Mouse (Mus musculus) heart, postnatal 36 days (tissue): ENCODE measurements at regions not wholly inside any gene's neighbourhood (a gene's known extent, or its start where the extent isn't known, plus 50 kb on each side); places are given as distances from the start of the nearest gene placed in this dataset.

Source experiments
- DNase-seq, 2 experiments: peaks; one replicate each; pipeline ENCODE4 v3.0.0; 2021 to 2022
- intact Hi-C: fragments of 180-260 bp; cut with DNase I; formaldehyde crosslinking; loops from one replicate; pipeline ENCODE4 v1.15.1; 2025

DNA sequence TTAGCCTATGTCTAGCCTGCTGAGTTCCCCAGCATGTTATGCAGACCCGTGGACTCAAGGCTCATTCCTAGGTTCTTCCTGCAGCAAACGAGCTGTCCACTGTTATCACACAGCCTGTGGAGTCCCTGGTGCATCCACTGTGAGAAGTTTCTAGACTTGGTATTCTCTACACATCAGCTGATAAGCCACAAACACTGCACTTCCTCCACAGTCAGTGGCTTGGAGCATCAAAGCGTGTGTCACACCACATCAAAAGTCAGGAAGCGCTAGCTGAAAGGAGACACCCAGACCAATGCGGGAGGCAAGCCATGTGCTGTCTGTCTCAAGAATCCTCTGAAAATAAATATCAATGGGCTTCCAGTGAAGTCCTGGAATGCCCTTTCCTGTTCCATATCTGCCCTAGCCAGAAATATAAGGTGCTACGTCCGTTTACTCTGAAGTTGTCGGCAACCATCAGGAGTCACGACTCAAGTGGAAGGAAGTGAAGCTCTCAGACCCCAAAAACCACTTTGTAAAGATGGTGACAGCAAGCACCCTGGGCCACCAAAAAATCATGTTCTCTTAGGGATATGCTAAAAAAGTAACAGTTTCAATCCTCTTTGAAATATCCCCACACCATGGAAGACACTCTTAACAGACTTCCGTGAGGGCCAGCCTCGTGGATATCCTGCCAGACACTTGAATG is 227.7 kb downstream of the Adgrl2 start:
- intact Hi-C loops = no loop called here
- no peak for DNase-seq

DNA sequence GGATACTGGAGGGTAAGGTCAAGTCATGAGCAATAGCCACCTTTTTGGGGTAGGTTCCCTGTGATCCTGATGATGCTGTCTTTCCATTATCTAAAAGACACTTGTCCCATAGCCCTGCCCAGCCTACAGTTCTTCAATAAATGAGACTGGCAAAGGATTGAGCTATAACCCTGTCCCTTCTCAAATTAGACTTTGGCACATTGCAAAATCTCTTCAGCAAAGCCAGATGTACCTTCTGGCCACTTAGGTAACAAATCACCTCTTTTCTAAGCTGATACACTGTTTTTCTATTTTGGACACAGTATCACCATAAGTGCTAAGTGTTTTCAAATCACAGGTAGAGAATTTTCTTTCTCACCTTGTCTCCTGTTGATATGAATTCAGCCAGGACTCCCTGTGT is 228.8 kb downstream of the Adgrl2 start:
- no peak for DNase-seq
- intact Hi-C loops = no loop called here

DNA sequence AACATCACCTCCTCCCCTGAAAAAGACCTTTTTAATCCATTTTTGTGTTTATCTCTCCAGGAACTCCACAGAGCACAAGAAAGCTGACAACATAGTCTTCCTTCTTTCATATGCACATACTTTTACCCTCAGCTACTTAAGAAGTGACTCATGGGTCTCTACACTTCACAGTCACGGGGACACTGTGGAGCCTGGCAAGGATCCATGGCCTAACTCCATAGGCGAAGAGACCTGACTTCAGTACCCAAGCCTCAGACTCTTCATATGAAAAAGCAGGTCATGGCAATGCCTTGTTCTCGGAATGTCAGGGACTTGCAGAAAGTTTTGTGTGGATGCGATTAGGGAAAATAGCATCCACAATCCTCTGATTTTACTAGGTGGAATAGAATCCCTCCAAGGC is 230.9 kb downstream of the Adgrl2 start:
- no peak for DNase-seq
- intact Hi-C loops = no loop called here

DNA sequence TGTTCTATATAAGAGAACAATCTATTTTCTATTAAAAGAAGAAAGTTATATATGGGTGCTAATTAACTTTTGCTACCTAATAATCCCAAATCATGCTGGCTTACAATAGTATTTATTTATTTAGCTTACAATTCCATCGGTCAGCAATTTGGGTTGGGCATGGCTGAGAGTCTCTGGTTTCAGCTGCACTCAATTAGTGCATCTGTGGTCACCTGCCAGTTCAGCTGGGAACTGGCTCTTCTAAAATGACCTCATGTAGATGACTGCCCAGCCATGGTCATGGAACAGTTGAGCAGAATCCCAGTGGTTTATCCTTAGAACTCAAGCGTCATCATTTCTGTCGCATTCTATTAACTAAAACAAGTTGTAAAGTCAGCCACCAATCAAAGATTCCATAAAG is 244.1 kb downstream of the Adgrl2 start:
- intact Hi-C loops = no loop called here
- DNase-seq = no peak

- intact Hi-C loops = no loop called here
- no peak for DNase-seq
Observed at GRCm38 (mm10) chr3:148744651-148745050, 245.7 kb downstream of the Adgrl2 start.

- no peak for DNase-seq
- intact Hi-C loops = loop anchor here (5.0 to 10.0 kb wide), 2 partner anchors 253 to 789 kb away; no protein-coding TSS in a partner anchor
Observed at GRCm38 (mm10) chr3:148734194-148734749, 256.1 kb downstream of the Adgrl2 start.

DNA sequence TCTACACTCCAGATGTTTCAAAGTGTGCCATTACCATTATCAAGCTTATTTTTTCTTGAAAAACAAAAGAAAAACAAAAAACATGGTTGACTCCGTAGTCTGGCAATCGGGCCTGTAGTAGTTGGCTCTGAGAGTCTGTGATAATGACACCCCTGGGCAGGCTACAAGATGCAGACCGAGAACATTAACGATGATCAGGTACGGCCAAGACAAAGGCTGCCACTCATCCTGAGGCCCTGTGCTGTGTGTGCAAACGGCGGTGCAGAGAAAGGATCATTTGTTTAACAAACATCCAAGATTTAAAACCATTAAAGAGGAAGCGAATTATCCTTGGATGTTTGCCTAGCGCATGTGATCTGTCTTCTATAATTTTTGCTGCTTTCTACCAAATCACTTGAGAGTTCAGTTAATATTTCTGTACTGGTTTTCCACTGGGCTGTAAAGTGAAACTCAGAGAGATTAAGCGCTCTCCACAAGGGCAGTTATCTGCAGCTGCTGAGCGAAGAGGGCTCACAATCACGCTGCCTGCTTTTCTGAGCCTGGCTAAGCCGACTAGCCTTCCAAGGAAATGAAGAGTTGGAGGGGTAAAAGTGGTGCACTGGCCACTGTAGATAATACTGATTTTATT is 257.0 kb downstream of the Adgrl2 start:
- intact Hi-C loops = loop anchor here (5.0 to 10.0 kb wide), 2 partner anchors 254 to 789 kb away; no protein-coding TSS in a partner anchor
- peak; percentile 3 to 4 for DNase-seq

GRCm38 (mm10) chr3:148731436-148731835 is 258.9 kb downstream of the Adgrl2 start:
- intact Hi-C loops = loop anchor here (5.0 to 10.0 kb wide), 2 partner anchors 256 to 787 kb away; no protein-coding TSS in a partner anchor
- DNase-seq = no peak

- DNase-seq = peak in 1 of 2 experiments; percentile 2
- intact Hi-C loops = no loop called here
Observed at GRCm38 (mm10) chr3:148729242-148729680, 261.1 kb downstream of the Adgrl2 start.

GRCm38 (mm10) chr3:148728513-148729241 is 261.7 kb downstream of the Adgrl2 start:
- intact Hi-C loops = no loop called here
- DNase-seq = no peak

GRCm38 (mm10) chr3:148726596-148727331 is 263.6 kb downstream of the Adgrl2 start:
- DNase-seq = no peak
- intact Hi-C loops = no loop called here

DNA sequence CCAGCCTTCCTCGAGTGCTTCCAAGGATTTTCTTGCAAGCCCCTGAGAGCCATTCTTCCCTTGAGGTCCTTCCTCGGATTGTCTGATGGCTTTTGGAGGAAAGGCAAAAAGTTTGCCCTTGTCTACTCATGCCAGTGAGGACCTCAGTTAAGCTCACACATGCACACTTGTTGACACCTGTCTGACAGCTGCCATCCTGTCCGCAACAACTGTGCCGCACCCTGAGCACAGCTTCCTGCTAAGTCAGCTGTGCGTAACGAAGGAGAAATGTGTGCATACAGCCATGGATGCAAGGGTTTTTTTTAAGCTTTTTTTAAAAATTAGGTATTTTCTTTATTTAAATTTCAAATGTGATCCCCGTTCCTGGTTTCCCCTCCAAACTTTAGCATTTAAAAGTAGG is 293.8 kb downstream of the Adgrl2 start:
- intact Hi-C loops = no loop called here
- no peak for DNase-seq

DNA sequence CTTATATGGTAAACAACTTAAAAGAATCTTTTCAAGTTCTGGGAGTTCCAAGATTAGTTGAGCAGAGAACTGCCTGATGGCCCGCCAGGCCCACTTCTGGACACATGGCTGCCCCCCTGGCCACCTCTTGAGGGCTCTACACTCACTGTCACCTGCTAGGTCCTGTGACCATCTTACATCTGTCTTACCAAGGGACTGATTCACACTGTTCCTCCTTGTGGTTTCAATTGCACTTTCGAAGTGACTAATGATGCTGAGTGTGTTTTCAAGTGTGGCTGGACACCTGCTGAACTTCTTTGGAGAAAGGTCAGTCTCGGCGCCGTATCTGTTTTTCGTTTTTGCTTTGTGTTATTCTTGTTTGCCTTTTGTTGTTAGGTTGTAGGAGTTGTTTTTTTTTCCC is 294.9 kb downstream of the Adgrl2 start:
- no peak for DNase-seq
- intact Hi-C loops = no loop called here

GRCm38 (mm10) chr3:148683181-148683580 is 307.2 kb downstream of the Adgrl2 start:
- intact Hi-C loops = no loop called here
- DNase-seq = no peak

DNA sequence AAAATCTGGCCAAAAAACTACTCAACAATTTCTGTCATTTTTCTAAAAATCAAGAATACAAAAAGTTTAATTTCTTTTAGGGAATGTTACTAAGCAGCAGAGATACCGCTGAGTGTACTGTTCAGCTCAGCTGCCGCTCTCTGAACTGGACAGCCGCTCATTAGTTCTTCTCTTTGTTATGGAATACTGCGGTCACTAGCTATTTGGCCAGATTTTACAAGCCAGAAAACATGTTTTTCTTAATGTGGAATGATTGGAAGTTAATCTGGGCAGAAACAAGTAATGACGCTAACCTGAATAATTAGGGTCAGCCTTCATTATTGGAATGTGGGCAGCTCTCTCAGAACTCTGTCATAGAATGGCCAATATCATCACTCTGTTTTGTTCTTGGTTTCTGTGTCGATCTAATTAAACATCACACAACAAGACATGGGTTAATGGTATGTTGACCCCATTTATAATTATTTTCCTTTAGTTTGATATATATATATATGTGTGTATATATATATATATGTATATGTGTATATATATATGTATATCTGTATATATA is 307.8 kb downstream of the Adgrl2 start:
- intact Hi-C loops = no loop called here
- DNase-seq = no peak

DNA sequence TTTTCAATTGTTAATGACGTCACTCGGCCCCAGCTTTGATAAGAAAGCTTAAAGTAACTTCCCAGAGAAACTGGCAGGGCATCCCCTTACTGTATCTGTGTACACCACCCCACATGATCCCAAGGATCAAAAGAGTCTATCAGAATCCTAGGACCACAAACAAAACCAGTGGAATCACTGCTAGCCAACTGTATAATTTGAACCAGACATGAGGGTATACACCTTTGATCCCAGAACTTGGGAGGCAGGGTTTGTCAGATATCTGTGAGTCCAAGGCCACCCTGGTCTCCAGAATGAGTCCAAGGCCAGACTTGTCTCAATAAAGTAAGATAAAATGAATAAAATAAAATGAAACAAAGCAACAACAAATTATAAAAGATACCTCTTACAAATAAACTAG is 309.2 kb downstream of the Adgrl2 start:
- intact Hi-C loops = no loop called here
- DNase-seq = no peak

DNA sequence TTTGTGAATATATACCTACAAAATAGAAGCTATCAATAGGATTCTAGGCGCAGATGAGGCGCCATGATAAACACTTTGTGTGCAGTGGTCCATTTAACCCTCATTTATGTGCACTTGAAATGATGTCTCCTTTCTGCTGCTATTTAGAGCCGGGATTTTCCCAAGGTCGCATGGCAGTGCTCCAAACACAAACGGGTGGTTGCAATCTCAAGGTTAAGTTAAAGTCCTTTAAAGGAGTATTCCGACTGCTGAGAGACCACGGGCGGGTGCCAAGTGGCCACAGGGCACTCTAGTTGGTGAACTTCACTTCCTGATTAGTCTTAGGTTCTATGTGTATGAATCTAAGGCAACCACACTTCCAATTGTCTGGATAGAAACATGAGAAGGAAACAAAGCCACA is 309.6 kb downstream of the Adgrl2 start:
- DNase-seq = peak; percentile 18 to 30

GRCm38 (mm10) chr3:148680086-148680485 is 310.3 kb downstream of the Adgrl2 start:
- no peak for DNase-seq
- intact Hi-C loops = no loop called here

More for the DNA sequence above, 309.6 kb downstream of the Adgrl2 start:
- intact Hi-C loops = no loop called here

- intact Hi-C loops = loop anchor here (10.0 kb wide), 1 partner anchor 306 kb away; no protein-coding TSS in a partner anchor
- no peak for DNase-seq
Observed at GRCm38 (mm10) chr3:148679121-148679520, 311.2 kb downstream of the Adgrl2 start.

DNA sequence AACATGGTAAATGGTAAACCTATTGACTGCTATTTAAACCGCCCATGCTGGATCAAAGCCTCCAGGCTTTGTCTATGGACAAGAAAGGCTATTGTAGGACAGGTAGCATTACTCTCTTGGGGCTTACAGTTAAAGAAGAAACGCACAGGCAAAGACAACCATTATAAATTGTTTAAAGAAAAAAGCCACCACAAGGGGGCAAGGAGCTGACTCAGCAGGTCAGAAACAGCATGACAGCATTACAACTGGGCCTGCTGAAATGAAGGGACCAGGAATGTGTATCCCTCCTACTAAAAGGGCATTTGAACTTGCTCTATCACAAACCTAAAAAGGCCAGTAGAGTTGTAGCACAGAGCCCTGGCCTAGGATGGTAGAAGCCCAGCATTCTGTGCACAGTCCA is 314.3 kb downstream of the Adgrl2 start:
- intact Hi-C loops = loop anchor here (10.0 kb wide), 1 partner anchor 309 kb away; no protein-coding TSS in a partner anchor
- no peak for DNase-seq
